Mouse (Mus musculus) cerebellum, postnatal 36 days (tissue): ENCODE data around the gene Adcyap1r1.

Experiments
- DNase-seq, 2 experiments: peaks; one replicate each; pipeline ENCODE4 v3.0.0; 2021 to 2022; ENCODE audit warnings: mixed read lengths in 2 of 2

Adcyap1r1 gene

GRCm38 (mm10) chr6:55452381-55452780, 603 bp downstream of the Adcyap1r1 start:
- peak in 1 of 2 experiments; percentile 71 for DNase-seq

- DNase-seq = peak; percentile 36 to 44
Measured at GRCm38 (mm10) chr6:55453548-55453947, 1.8 kb downstream of the Adcyap1r1 start.

- DNase-seq = peak; percentile 61 to 62
Measured at GRCm38 (mm10) chr6:55455641-55456040, 3.9 kb downstream of the Adcyap1r1 start.

DNA sequence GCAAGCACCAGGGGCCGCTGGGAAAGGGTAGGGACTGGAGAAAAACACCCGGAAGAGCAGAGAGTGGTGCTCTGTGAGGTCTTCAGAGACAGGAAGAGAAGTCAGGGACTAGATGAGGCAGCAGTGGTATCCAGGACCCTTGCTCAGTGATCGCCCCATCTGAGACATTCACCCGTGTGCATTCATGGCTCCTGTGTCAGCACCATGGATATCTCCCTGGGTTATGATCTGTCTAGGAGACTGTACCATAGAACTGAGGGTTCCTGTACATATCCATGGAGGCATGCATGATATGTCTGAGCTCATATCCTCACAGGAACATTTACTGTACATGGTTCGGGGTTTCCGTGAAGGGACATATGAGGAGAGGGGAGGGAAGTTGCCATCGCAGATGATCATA, 5.9 kb downstream of the Adcyap1r1 start:
- DNase-seq = no peak

- DNase-seq = peak in 1 of 2 experiments; percentile 44
Measured at GRCm38 (mm10) chr6:55458156-55458555, 6.4 kb downstream of the Adcyap1r1 start.

GRCm38 (mm10) chr6:55459545-55460397, 8.0 kb downstream of the Adcyap1r1 start:
- peak; percentile 53 to 54 for DNase-seq

DNA sequence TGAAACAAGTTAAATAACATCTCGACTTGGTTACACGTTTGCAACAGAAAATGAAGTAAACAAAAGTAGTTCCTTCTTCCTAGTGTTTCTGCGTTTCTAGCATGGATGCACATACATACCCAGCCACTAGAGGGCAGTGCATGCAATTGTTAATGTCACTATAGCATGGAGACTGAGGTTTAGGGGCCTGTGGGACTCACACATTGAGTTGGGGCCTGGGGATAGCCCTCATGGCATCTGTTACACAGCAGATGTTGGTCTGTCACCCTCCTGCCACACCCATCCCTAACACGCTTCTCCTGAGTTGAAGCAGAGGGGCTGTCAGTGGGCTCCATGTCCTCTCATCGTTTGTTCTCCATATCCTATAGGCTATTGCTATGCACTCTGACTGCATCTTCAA, 9.4 kb downstream of the Adcyap1r1 start:
- DNase-seq = no peak

GRCm38 (mm10) chr6:55461678-55462077, 9.9 kb downstream of the Adcyap1r1 start:
- no peak for DNase-seq

DNA sequence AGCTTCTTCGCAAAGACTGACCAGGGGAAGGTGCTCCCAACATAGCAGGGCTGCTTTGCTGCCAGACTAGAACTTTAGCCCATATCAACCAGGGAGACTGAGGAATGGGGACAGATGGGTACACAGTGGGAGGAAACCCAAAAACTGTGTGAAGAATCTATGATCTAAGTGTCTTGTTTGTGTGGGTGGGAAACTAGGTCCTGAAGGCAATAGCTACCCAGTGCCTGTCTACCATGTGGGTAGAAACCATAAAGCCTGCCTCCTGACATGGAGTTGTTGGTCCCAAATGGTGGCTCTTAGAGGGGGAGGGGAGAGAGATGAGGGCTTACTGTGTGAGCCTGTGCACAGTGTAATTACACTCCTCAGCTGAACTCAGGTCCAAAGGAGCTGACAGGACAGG, 10.6 kb downstream of the Adcyap1r1 start:
- DNase-seq = no peak

DNA sequence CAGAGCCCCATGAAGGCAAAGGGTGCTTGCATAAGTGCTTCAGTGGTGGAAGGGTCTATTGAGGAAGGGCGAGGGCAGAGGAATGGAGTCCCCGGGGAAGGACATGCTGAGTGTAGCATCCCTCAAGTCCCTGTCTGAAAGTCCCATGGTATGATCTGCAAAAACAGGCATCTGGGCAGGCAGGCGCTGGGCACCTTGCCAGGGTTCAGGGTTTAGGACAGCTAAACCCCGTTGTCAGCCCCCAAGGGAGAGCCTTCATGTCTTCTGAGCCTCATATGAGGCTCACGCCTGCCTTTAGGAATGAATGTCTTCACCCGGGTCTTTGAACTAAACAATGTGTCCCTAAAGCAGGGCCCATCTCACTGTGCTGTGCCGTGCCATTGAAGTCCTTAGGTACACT, 12.2 kb downstream of the Adcyap1r1 start:
- no peak for DNase-seq

DNA sequence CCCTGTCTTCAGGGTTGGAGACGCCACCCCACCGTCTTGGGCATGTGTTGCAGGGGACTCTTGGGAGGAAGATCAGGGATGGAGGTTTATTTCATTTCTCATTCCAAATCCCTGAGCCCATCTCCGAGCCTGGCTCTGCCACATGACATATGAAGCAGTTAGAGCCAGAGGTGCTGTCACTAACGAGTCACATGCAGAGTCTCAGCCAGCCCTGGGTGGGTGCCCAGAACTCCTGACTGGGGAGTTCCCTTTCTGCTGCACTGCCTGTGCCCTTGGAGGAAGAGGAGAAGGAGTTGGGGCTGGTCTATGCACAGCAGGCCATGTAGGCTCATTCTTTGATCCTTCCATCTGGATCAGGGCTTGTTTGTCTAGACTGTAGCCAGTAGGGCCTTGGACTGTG, 13.5 kb downstream of the Adcyap1r1 start:
- DNase-seq = no peak

DNA sequence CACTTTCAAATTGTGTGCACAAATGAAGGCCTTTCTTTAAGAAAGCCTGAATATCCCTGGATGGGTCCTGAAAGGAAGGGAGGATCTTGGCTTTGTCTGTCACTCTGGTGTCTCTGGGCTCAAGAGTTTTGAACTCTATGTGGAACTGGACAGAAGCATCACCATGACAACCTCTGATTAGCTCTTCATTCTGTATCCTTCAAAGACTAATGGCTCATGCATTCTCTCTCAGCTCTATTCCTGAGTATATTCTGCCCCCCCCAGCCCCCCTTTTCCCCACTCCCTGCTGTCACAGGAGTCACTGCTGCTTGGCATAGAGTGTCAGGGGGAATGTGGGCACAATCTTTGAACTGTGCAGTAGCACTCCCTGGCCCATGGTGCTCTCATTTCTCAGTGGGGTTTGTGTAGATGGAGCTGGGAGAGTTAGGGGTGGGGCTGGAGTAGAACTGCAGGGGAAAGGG, 14.6 kb downstream of the Adcyap1r1 start:
- no peak for DNase-seq

DNA sequence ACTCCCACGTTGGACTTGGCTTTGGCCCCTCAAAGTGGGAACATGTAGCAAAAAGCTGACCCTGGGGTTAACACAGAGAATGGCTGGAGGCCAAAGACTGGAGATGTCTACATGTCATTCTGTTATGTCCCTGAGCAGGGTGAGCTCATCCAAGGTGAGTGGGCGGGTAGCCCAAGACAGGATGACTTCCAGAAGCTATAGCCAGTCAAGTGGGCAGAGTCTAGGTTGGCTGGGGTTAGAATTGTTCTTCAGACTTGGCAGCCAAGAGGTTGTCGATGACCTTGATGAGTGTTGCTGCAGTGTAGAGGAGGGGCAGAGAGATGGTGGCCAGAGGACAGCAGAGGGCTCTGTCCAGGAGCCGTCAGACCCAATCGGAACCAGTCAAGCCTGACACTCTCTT, 18.9 kb downstream of the Adcyap1r1 start:
- no peak for DNase-seq

- DNase-seq = peak; percentile 38 to 43
Measured at GRCm38 (mm10) chr6:55472381-55472780, 20.6 kb downstream of the Adcyap1r1 start.

DNA sequence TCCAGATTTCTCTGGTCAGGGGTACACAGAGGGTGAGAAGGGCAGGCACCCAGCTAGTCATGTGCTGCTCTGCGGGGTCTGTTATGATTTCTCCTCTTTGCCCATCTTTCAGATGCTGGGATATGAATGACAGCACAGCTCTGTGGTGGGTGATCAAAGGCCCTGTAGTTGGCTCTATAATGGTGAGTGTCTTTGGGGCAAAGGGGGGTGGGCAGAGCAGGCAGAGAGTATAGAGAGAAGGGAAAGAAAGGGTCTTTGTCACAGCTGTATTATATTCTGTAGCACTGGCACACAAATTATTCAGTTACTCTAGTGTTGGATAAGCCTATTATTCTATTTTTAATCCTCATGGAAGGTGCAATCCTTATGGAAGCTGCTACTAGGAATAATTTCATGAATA, 29.2 kb downstream of the Adcyap1r1 start:
- no peak for DNase-seq

DNA sequence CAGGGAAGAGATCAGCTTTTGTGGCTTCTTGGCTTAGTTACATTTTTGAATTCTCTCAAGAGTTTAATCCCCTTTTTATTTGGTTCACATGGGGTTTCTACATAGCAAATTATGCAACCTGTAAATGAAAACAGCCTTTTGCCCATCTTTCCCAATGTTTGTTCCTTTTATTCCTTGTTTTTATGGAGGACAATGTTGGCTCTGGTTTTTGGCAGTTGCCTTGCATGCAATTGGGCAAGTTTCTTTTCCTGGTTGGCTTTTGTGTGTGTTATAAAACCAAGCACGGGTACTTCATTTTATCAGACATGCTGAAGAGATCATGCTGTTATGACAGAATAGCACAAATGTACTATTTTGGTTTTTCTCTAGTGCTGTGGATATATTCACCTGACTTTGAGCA, 30.7 kb downstream of the Adcyap1r1 start:
- DNase-seq = no peak

DNA sequence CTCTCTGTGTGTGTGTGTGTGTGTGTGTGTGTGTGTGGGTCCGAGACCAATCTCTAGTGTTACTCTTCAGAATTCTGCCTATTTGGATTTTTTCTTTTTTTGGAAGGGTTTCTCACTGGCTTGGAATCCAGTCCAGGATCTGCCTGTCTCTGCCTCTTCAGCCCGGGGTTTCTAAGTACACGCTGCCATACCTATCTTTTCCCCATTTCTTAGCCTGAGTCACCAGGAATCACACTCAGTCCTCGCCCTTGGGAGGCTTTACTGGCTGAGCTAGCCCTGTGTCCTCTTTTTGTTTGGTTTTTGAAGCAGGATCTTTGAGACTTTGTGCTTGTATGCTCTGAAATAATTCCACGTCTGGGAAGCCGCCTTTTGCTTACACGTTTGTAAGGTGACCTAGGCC, 31.6 kb downstream of the Adcyap1r1 start:
- DNase-seq = no peak

DNA sequence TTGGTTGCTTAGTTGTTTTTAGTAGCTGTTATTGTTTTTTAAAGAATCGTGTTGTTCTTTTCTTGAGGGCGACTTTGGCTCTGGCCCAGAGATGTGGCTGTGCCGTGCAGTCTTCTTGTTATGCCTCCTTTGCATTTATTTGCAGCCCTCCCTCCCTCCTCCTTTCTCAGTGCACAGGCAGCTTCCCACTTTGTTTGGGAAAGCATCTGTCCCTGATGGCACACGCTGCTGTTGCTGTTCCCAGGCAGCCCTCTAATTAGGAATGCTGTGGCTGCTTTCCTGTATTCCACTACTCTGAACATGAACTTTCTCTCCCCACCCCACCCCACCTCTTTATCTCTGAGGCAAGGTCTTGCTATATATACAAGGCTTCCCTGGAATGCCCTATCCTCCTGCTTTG, 32.4 kb downstream of the Adcyap1r1 start:
- DNase-seq = no peak

- no peak for DNase-seq
Measured at GRCm38 (mm10) chr6:55485216-55485615, 33.4 kb downstream of the Adcyap1r1 start.

GRCm38 (mm10) chr6:55487726-55488125, 35.9 kb downstream of the Adcyap1r1 start:
- no peak for DNase-seq

- DNase-seq = no peak
Measured at GRCm38 (mm10) chr6:55496201-55496600, 44.4 kb downstream of the Adcyap1r1 start.

DNA sequence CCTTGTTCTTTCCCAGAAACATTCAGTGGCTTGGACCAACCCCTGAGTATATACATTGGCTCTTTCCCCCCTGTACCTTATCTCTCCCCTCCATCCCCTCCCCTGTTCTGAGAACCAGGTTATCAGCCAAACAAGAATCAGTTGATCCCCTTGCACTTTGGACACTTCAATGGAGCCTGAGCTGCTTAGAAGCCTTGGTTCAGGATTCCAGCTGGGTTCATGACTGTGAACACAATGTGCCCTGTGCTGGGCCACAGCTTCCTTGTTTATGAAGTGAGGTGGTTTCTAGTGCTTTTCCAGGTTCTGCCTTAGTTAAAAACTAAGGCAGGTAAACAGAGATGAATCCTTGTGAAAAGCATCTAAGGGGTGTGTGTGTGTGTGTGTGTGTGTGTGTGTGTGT, 47.0 kb downstream of the Adcyap1r1 start:
- no peak for DNase-seq

GRCm38 (mm10) chr6:55501061-55501460, 49.3 kb downstream of the Adcyap1r1 start:
- no peak for DNase-seq

- DNase-seq = no peak
Measured at GRCm38 (mm10) chr6:55502309-55502708, 50.5 kb downstream of the Adcyap1r1 start.
